In the genomic region with DNA sequence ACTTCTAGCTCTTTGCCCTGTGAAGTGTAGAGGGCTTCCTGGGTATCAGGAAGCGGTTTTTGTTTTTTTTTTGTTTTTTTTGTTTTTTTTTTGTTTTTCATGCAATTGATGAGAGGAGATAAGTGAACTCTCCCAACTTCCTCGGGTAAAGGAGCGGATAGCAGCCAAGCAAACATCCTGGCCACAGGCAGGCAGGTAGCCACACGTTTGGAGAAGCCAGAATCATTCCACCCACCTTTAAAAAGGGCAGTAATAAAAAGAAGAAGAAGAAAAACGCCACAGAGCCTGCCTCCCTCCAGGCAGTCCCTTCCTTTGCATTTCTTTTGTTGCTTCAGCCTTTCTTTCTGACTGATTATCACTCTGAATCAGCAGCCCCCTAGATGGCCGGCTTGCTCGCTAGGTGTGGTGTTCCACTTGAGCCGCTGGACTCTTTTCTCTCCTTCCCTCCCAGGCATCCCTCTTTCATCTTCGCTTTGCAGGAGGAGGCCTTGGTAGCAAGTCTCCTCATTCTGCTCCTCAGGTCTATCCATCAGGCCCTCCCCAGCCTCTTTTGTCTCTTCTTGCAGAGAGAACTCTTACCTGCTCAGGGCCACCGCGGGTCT, we compare ENCODE assay signal across 10 mouse cellular contexts.
DNase-seq lines count a peak whose midpoint lies in the region; ATAC-seq and TF ChIP-seq lines count a peak whose summit lies in the region.
"Had no signal": no experiment of that assay in that cellular context is flagged by ENCODE, and none has a peak within 500 bp of the region (broad histone marks: within the 10 kb centered on the region; RNA-seq: fewer than 3 reads in every experiment).

No protein-coding gene starts in this region.

- peaks cover 3% of the 10 kb centered on the region; the same call in 1 of the 2 replicates for H3K4me1 ChIP-seq in heart, embryonic 15.5 days (replicated peaks)
- H3K4me1 ChIP-seq in forebrain, embryonic 14.5 days (ENCODE audit: control insufficient read depth, insufficient read depth, low read length) = no peaks in the 10 kb centered on the region
- 0 out of 2 replicates have a peak, but pooled peaks cover 6% of the 10 kb centered on the region for H3K4me1 ChIP-seq in midbrain, embryonic 11.5 days (ENCODE audit: control insufficient read depth, insufficient read depth, low read length)

- no peak overlapping the region for H3K9ac ChIP-seq in heart, embryonic 15.5 days
- H3K9ac ChIP-seq in forebrain, embryonic 14.5 days (ENCODE audit: low read length) = no peak overlapping the region
- no peak overlapping the region for H3K9ac ChIP-seq in midbrain, embryonic 11.5 days (ENCODE audit: low read length)
- H3K9ac ChIP-seq: limb, embryonic 15.5 days had no signal

- intact Hi-C loops in heart, postnatal 36 days (cut with DNase I) = no loop called here

- H3K4me3 ChIP-seq in heart, embryonic 15.5 days = no peak overlapping the region
- no peak overlapping the region for H3K4me3 ChIP-seq in forebrain, embryonic 14.5 days (ENCODE audit: low read depth, low read length)
- no peak overlapping the region for H3K4me3 ChIP-seq in midbrain, embryonic 11.5 days (ENCODE audit: low read depth, low read length)
- H3K4me3 ChIP-seq: layer of hippocampus, adult 2 months; limb, embryonic 15.5 days had no signal

- TF ChIP-seq POLR2A in brain, embryonic 14.5 days (IDR thresholded peaks at IDR 0.05; ENCODE audit: borderline replicate concordance, extremely low read depth, insufficient read depth, insufficient read length, poor library complexity, severe bottlenecking) = no peak

- DNase-seq in heart, postnatal 36 days = no peak
- DNase-seq in brain, embryonic 14.5 days (ENCODE audit: low read depth) = peak; percentile 32
- DNase-seq in forebrain, embryonic 14.5 days (ENCODE audit: low spot score) = peak; percentile 15
- DNase-seq in midbrain, embryonic 11.5 days (ENCODE audit: low spot score, missing footprints) = peak; percentile 87
- DNase-seq in frontal cortex, postnatal 14 days (ENCODE audit: low spot score in 2 of 2) = no peak
- DNase-seq in retina, embryonic 14.5 days (ENCODE audit: low spot score) = no peak

- TF ChIP-seq CTCF in brain, embryonic 14.5 days (IDR thresholded peaks at IDR 0.05; ENCODE audit: borderline replicate concordance, extremely low read depth, insufficient read depth, insufficient read length) = no peak

- no peaks in the 10 kb centered on the region for H3K27me3 ChIP-seq in heart, embryonic 15.5 days
- H3K27me3 ChIP-seq in forebrain, embryonic 14.5 days (replicated peaks; ENCODE audit: control insufficient read depth, insufficient read depth, low read length) = no peaks in the 10 kb centered on the region
- no peaks in the 10 kb centered on the region for H3K27me3 ChIP-seq in midbrain, embryonic 11.5 days (ENCODE audit: control insufficient read depth, insufficient read depth, low read length)
- H3K27me3 ChIP-seq: limb, embryonic 15.5 days had no signal

- H3K4me2 ChIP-seq in heart, embryonic 15.5 days = peak overlapping the region; percentile 4; the same call in 1 of the 2 replicates
- no peak overlapping the region; the same call in 1 of the 2 replicates for H3K4me2 ChIP-seq in forebrain, embryonic 14.5 days (ENCODE audit: low read length)
- peak overlapping the region; percentile 10; the same call in 1 of the 2 replicates for H3K4me2 ChIP-seq in midbrain, embryonic 11.5 days
- H3K4me2 ChIP-seq: limb, embryonic 15.5 days had no signal

- WGBS in heart, embryonic 15.5 days = 19% methylated on average over 11 of the region's 11 CpGs
- WGBS in forebrain, embryonic 14.5 days = 15% methylated on average over 11 of the region's 11 CpGs
- 8% methylated on average over 11 of the region's 11 CpGs for WGBS in midbrain, embryonic 11.5 days

- H3K9me3 ChIP-seq in heart, embryonic 15.5 days (replicated peaks) = no peaks in the 10 kb centered on the region
- H3K9me3 ChIP-seq in forebrain, embryonic 14.5 days (replicated peaks; ENCODE audit: control insufficient read depth, low read length) = no peaks in the 10 kb centered on the region
- H3K9me3 ChIP-seq in midbrain, embryonic 11.5 days (ENCODE audit: control insufficient read depth, low read length) = no peaks in the 10 kb centered on the region
- H3K9me3 ChIP-seq: limb, embryonic 15.5 days had no signal

- ATAC-seq in heart, embryonic 15.5 days (replicated peaks; ENCODE audit: insufficient number of reproducible peaks, insufficient read depth, low FRiP score, low read depth) = no peak
- no peak for ATAC-seq in forebrain, embryonic 14.5 days
- no peak for ATAC-seq in midbrain, embryonic 11.5 days (ENCODE audit: low FRiP score)
- ATAC-seq: lung, postnatal 0 days had no signal

- no peaks in the 10 kb centered on the region for H3K36me3 ChIP-seq in heart, embryonic 15.5 days
- H3K36me3 ChIP-seq in forebrain, embryonic 14.5 days (ENCODE audit: control insufficient read depth, insufficient read depth, low read length) = no peaks in the 10 kb centered on the region
- no peaks in the 10 kb centered on the region for H3K36me3 ChIP-seq in midbrain, embryonic 11.5 days (ENCODE audit: control insufficient read depth, insufficient read depth, low read length)
- H3K36me3 ChIP-seq: limb, embryonic 15.5 days had no signal

- no peak overlapping the region for H3K27ac ChIP-seq in heart, embryonic 15.5 days
- no peak overlapping the region for H3K27ac ChIP-seq in forebrain, embryonic 14.5 days (ENCODE audit: low read depth, low read length)
- H3K27ac ChIP-seq in midbrain, embryonic 11.5 days (ENCODE audit: low read depth, low read length) = no peak overlapping the region
- H3K27ac ChIP-seq: layer of hippocampus, adult 2 months; limb, embryonic 15.5 days had no signal

Comparison
In these comparisons a context has a peak if more than half of its experiments do, and no peak if none do; other contexts are left out.
1. DNase-seq: peak in brain, embryonic 14.5 days (single experiment), forebrain, embryonic 14.5 days (single experiment) and midbrain, embryonic 11.5 days (single experiment); none in heart, postnatal 36 days (0 of 2), frontal cortex, postnatal 14 days (0 of 2) and retina, embryonic 14.5 days (single experiment).